Mouse (Mus musculus) kidney, postnatal 0 days (tissue): ENCODE measurements around the gene Prss48. TPM values are rescaled to one million over a fixed set of nuclear protein-coding genes. Genes with fewer than 3 reads are reported as not detected.

Source experiments
- ATAC-seq: fragments of 200-750 bp; cut with Nextera tagmentation; replicated peaks from 2 replicates; pipeline ENCODE4 v1.8.0; 2017; ENCODE audit warnings: low read depth, moderate number of reproducible peaks, moderate TSS enrichment, moderate library complexity; ENCODE audit not compliant: low FRiP score
- DNase-seq: peaks from one replicate; pipeline ENCODE4 v3.0.0-alpha.2; 2016; ENCODE audit warnings: low spot score
- H3K27ac ChIP-seq: fragments of 300-500 bp; sonication (generic); 2 replicates; pipeline ENCODE4 v1.5.1; 2014; ENCODE audit warnings: mild to moderate bottlenecking
- H3K27me3 ChIP-seq: fragments of 300-500 bp; sonication (generic); 2 replicates; pipeline ENCODE4 v1.6.1; 2014; ENCODE audit warnings: low read length, mixed read lengths; ENCODE audit not compliant: insufficient read depth
- H3K36me3 ChIP-seq: fragments of 300-500 bp; sonication (generic); 2 replicates; pipeline ENCODE4 v1.6.1; 2014; ENCODE audit warnings: low read length, mixed read lengths; ENCODE audit not compliant: insufficient read depth
- H3K4me1 ChIP-seq: fragments of 300-500 bp; sonication (generic); replicated peaks from 2 replicates; pipeline ENCODE4 v1.6.1; 2014; ENCODE audit warnings: antibody characterized with exemption, low read length, mixed read lengths; ENCODE audit not compliant: insufficient read depth
- H3K4me2 ChIP-seq: fragments of 300-500 bp; sonication (generic); 2 replicates; pipeline ENCODE4 v1.6.1; 2014; ENCODE audit warnings: mild to moderate bottlenecking, low read length, moderate library complexity, mixed read lengths
- H3K4me3 ChIP-seq: fragments of 300-500 bp; sonication (generic); replicated peaks from 2 replicates; pipeline ENCODE4 v1.5.1; 2014; ENCODE audit warnings: low read depth, low read length
- H3K9ac ChIP-seq: fragments of 300-500 bp; sonication (generic); 2 replicates; pipeline ENCODE4 v1.6.1; 2014; ENCODE audit warnings: low read depth, low read length
- H3K9me3 ChIP-seq: fragments of 300-500 bp; sonication (generic); replicated peaks from 2 replicates; pipeline ENCODE4 v1.6.1; 2016; ENCODE audit warnings: low read length, inconsistent platforms, mixed read lengths
- CTCF ChIP-seq: IDR thresholded peaks from 2 replicates; pipeline ENCODE4 v1.5.1; 2016; ENCODE audit warnings: antibody characterized with exemption, low read depth, mild to moderate bottlenecking, moderate library complexity
- WGBS: fragments of 180-500 bp; shearing (Covaris S2); extraction: QIAGEN DNeasy Blood & Tissue Kit; methylation state at CpG from one replicate; pipeline ENCODE4 v1.1.7; 2014; 5-methylcytosine and 5-hydroxymethylcytosine counted together
- polyA plus RNA-seq: library from polyadenylated mRNA; unstranded; fragments of >200 nt; fragmentation: Nextera tagmentation; extraction: Ambion mirVana; gene quantifications from 2 replicates; pipeline ENCODE4 v1.2.1, GENCODE M21; 2015

Prss48 gene
- polyA plus RNA-seq = not detected in 2 replicates

- Histone ChIP-seq H3K9me3 (no peaks in the 10 kb centered on the region), H3K27ac (no peak within 1 kb of the TSS), H3K4me1 (no peaks in the 10 kb centered on the region), H3K4me2 (no peak within 1 kb of the TSS), H3K4me3 (no peak within 1 kb of the TSS), H3K9ac (no peak within 1 kb of the TSS), H3K36me3 (no peaks in the 10 kb centered on the region), H3K27me3 (no peaks in the 10 kb centered on the region)
- 84% methylated on average over 17 of the region's 17 CpGs for WGBS
- ATAC-seq (no peak), DNase-seq (no peak)
- TF ChIP-seq CTCF = peak; percentile 49
Observed at GRCm38 (mm10) chr3:86002423-86002822, at the start of gene Prss48. Prss48 (minus strand) TSS chr3:86002491.

GRCm38 (mm10) chr3:86049041-86049440 is 46.8 kb upstream of the Prss48 start:
- Histone ChIP-seq H3K27ac (no peak overlapping the region), H3K27me3 (no peaks in the 10 kb centered on the region), H3K36me3 (peaks cover 20% of the 10 kb centered on the region), H3K4me3 (no peak overlapping the region), H3K4me1 (no peaks in the 10 kb centered on the region), H3K9me3 (no peaks in the 10 kb centered on the region), H3K4me2 (no peak overlapping the region), H3K9ac (no peak overlapping the region)
- no peak for ATAC-seq
- no peak for TF ChIP-seq CTCF
- 93% methylated on average over 2 of the region's 2 CpGs for WGBS
- DNase-seq = no peak

DNA sequence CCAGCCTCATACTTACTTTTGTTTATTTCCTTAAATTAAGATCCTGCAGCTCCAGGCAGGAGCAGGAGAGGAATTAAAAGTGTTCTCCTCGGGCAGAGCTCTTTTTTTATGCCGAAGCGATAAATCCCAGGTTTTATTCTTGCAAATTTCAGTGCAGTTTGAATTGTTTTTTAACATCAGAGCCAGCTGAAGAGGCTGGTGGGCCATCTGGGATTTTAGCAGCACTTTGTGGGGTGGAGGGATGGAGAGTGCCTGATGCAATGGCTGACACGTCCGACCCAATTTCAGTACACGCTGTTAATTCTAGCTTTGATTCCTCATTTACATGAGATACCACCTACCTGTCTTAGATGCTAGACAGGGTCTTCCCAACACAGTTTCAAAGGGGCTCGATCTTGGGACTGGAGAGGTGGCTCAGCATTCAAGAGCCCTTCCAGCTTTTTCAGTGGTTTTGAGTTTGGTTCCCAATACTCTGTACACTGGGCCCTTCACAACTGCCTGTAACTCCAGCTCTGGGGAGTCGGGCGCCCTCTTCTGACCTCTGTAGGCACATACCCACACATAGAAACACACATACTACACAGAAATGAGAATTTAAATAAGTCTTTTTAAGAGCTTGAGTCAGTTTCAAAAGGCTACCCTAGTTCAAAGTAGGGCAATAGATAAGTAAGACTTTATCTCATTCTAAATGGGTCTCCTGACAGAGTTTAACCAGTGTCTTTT is 45.6 kb upstream of the Prss48 start:
- 97% methylated on average over 9 of the region's 9 CpGs for WGBS
- H3K27me3 ChIP-seq = no peaks in the 10 kb centered on the region
- DNase-seq (no peak), ATAC-seq (no peak)
- H3K4me1 ChIP-seq = no peaks in the 10 kb centered on the region
- no peak overlapping the region for H3K27ac ChIP-seq
- H3K4me2 ChIP-seq = no peak overlapping the region
- no peak overlapping the region for H3K9ac ChIP-seq
- no peak overlapping the region for H3K4me3 ChIP-seq
- TF ChIP-seq CTCF = no peak
- H3K9me3 ChIP-seq = no peaks in the 10 kb centered on the region
- H3K36me3 ChIP-seq = peaks cover 20% of the 10 kb centered on the region

DNA sequence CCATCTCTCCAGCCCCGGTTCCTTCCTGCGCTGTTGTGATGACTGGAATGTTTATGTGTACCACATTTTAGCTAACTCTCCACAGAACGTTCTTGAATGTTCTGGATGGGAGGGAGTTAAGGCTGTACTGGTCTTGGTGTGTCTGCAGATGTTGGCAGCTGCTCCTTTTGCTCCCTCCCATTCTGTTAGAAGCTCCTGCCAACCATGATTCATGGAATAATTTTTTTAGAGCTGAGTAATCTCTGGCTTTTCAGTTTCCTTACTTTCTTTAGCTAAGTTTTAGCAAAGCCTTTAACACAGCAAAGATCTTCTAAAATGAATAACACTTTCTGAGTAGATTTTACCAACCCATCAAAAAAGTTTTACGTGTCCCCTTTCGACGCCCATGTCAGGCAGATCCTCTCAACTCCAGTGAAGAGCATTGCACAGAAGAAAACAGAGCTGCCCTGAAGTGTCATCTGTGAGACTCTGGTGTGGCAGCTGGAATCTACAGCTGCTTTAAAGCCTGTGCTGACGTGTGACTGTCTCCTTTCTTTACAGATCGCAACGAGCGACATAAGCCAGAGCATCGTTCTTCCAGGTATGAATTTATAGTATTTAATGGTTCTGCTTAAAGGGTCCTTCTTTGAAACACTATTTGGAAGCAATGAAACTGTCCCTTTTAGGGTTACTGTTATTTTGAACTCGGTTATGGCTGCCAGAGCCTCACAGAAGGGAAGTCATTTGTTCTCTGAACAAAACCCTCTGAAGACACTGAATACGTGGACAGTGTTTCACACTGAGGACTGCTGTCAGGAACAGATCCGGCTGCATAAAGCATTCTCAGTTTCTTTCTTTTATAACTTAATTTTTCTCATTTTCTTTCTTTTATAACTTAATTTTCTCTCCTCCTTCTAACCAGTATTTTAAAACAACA is 38.3 kb upstream of the Prss48 start:
- 51% methylated on average over 14 of the region's 14 CpGs for WGBS
- TF ChIP-seq CTCF = no peak
- Histone ChIP-seq H3K27me3 (no peaks in the 10 kb centered on the region), H3K36me3 (0 out of 2 replicates have a peak, but pooled peaks cover 1% of the 10 kb centered on the region), H3K9ac (no peak overlapping the region), H3K27ac (peak overlapping the region; percentile 57; the same call in 1 of the 2 replicates), H3K9me3 (no peaks in the 10 kb centered on the region), H3K4me1 (no peaks in the 10 kb centered on the region; the same call in 1 of the 2 replicates), H3K4me2 (peak overlapping the region; percentile 37), H3K4me3 (no peak overlapping the region)
- DNase-seq (peak; percentile 72), ATAC-seq (no peak)

- no peaks in the 10 kb centered on the region for H3K36me3 ChIP-seq
- DNase-seq (peak; percentile 71), ATAC-seq (no peak)
- H3K4me2 ChIP-seq = 0 out of 2 replicates have a peak overlapping the region, but pooled peaks have one; percentile 14
- H3K27ac ChIP-seq = peak overlapping the region; percentile 55
- TF ChIP-seq CTCF = no peak
- no peaks in the 10 kb centered on the region; the same call in 1 of the 2 replicates for H3K4me1 ChIP-seq
- H3K4me3 ChIP-seq = no peak overlapping the region
- H3K9ac ChIP-seq = no peak overlapping the region
- H3K27me3 ChIP-seq = no peaks in the 10 kb centered on the region
- H3K9me3 ChIP-seq = no peaks in the 10 kb centered on the region
- WGBS = 35% methylated on average over 3 of the region's 3 CpGs
Observed at GRCm38 (mm10) chr3:86038648-86039047, 36.4 kb upstream of the Prss48 start.

- 87% methylated on average over 9 of the region's 9 CpGs for WGBS
- Histone ChIP-seq H3K36me3 (no peaks in the 10 kb centered on the region), H3K4me3 (no peak overlapping the region), H3K27me3 (no peaks in the 10 kb centered on the region), H3K9me3 (no peaks in the 10 kb centered on the region), H3K27ac (no peak overlapping the region), H3K4me1 (no peaks in the 10 kb centered on the region; the same call in 1 of the 2 replicates), H3K4me2 (no peak overlapping the region), H3K9ac (no peak overlapping the region)
- DNase-seq (no peak), ATAC-seq (no peak)
- no peak for TF ChIP-seq CTCF
Observed at GRCm38 (mm10) chr3:86037926-86038484, 35.7 kb upstream of the Prss48 start.
